Comparison of ENCODE assay signal across 8 mouse cellular contexts in genomic region chr9:89826712-89827548, GRCm38 (mm10).
DNase-seq lines count a peak whose midpoint lies in the region; ATAC-seq and TF ChIP-seq lines count a peak whose summit lies in the region.

No protein-coding gene starts in this region.

- H3K4me1 ChIP-seq in hindbrain, postnatal 0 days (ENCODE audit: insufficient read depth, low read length), result 0 out of 2 replicates have a peak, but pooled peaks cover 5% of the 10 kb centered on the region

- H3K27ac ChIP-seq in hindbrain, postnatal 0 days, result no peak overlapping the region

- H3K36me3 ChIP-seq in hindbrain, postnatal 0 days (ENCODE audit: insufficient read depth, low read length), result no peaks in the 10 kb centered on the region

- WGBS in hindbrain, postnatal 0 days, result 33% methylated on average over 24 of the region's 24 CpGs

- peak; percentile 90 for TF ChIP-seq CTCF in hindbrain, postnatal 0 days (IDR thresholded peaks at IDR 0.05; ENCODE audit: low read depth)

- peak overlapping the region; percentile 11; the same call in 1 of the 2 replicates for H3K4me3 ChIP-seq in hindbrain, postnatal 0 days (ENCODE audit: low read length)

- H3K9ac ChIP-seq in hindbrain, postnatal 0 days (replicated peaks; ENCODE audit: low read length), result no peak overlapping the region; the same call in none of the 2 replicates

- H3K27me3 ChIP-seq in hindbrain, postnatal 0 days (ENCODE audit: insufficient read depth, low read length), result no peaks in the 10 kb centered on the region

- peak; percentile 73 to 79 for DNase-seq in gastrocnemius, adult 8-10 months (ENCODE audit: low spot score in 2 of 2)
- peak; percentile 92 for DNase-seq in hindbrain, postnatal 0 days (ENCODE audit: low spot score)
- DNase-seq in left cerebral cortex, adult 18-20 months (ENCODE audit: low spot score in 2 of 2), result peak; percentile 89 to 92
- DNase-seq in lung, postnatal 4 days, result peak; percentile 81 to 89
- peak; percentile 52 for DNase-seq in retina, postnatal 7 days (ENCODE audit: low read depth, low spot score)
- DNase-seq in urinary bladder, adult 18-20 months (ENCODE audit: low spot score in 2 of 2), result peak; percentile 78 to 92

- ATAC-seq in activated CD4-positive, CD25-positive, alpha-beta regulatory T cell, adult 4 months, result peak; percentile 79
- peak; percentile 84 for ATAC-seq in common myeloid progenitor, adult 5-6 weeks (replicated peaks; ENCODE audit: low read depth, poor library complexity, severe bottlenecking)
- peak; percentile 90 for ATAC-seq in hindbrain, postnatal 0 days

- no peaks in the 10 kb centered on the region for H3K9me3 ChIP-seq in hindbrain, postnatal 0 days (ENCODE audit: low read length)

- H3K4me2 ChIP-seq in hindbrain, postnatal 0 days (ENCODE audit: low read depth, low read length), result peak overlapping the region; percentile 43
